Mouse (Mus musculus): ENCODE measurements around the gene Raver1. TPM values are rescaled to one million over a fixed set of nuclear protein-coding genes. Genes with fewer than 3 reads are reported as not detected.

The Raver1 gene
- polyA plus RNA-seq (2021), result 65.4 TPM

DNA sequence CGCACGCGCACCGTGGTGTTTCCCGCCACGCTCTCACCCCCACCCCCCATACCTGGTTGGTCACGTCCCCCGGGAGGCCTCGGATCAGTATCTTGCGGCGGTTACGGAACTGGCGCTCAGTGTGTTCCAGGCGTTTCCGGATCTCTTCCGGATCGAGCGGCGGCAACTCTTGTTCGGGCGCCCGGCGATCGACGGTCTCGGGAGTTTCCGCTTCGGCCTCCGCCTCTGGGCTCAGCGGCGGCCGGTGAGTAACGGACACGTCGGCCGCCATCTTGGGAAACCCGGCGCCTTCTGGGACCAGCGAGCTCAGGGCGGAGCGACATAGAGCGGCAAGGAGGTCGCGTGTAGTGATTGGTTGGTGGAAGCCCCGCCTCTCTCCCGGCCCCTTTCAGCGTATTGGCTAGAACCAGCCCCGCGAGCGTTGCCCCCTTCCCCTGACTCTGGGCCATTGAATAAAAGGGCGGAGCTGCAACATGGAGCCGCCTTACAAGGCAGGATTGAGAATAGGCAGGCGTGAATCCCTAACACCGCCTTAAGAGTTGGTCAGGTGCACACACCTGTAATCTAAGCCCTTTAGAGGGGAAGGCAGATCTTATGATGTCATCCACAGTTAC lies at the start of gene Raver1, which contains the start of gene Gm38431:
Raver1 (minus strand) TSS at position 302 of the 614 bp plus-strand sequence.
Gm38431 (minus strand) TSS at position 291 of the 614 bp plus-strand sequence.
- TF ChIP-seq CTCF (IDR thresholded peaks at IDR 0.05), result no peak
- in situ Hi-C loops (cut with MboI; ENCODE audit: low pct_unique_long_range_greater_than_20kb), result no loop called here
- peak; percentile 80 for DNase-seq (ENCODE audit: low read depth, low spot score)
- POLR2A ChIA-PET, result interaction anchor here (1.2 kb wide), 1 partner anchor 39 kb away, joined by 6 read pairs; the partner anchor contains the start of gene Tyk2
- no peaks in the 10 kb centered on the region for H3K27me3 ChIP-seq
- ATAC-seq, result peak; percentile 99
- CTCF ChIA-PET, result interaction anchor here (1.0 to 1.5 kb wide), 3 partner anchors 17 to 45 kb away, joined by 3 to 5 read pairs (median 4); partner anchors contain the start of gene Fdx1l

DNA sequence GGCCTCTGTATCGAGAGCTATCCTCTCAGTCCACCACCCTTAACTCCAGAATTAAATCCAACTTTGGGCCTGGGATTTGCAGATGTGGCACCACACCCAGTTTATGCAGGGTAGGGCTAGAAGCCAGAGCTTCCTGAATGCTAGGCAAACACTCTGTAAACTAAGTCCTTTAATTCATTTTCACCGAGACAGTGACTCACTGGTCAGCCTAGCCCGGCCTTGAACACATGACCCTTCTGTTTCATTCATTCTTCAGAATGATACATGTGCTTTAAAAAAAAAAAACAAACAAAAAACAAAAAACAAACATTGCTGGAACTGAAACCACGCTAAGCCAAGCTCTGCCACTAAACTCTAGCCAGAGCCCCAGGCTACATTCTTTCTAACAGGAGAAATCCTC lies 46.6 kb upstream of the Raver1 start:
- DNase-seq (ENCODE audit: low read depth, low spot score) (no peak), ATAC-seq (no peak)
- ChIA-PET CTCF (interaction anchor here (1.1 to 1.8 kb wide), 3 partner anchors 29 to 107 kb away, joined by 6 to 8 read pairs (median 6); partner anchors contain the start of gene Icam5), POLR2A (no interaction called here)
- TF ChIP-seq CTCF (IDR thresholded peaks at IDR 0.05), result no peak
- H3K27me3 ChIP-seq, result no peaks in the 10 kb centered on the region
- in situ Hi-C loops (cut with MboI; ENCODE audit: low pct_unique_long_range_greater_than_20kb), result loop anchor here (10.0 kb wide), 1 partner anchor 234 kb away; no protein-coding TSS in a partner anchor

DNA sequence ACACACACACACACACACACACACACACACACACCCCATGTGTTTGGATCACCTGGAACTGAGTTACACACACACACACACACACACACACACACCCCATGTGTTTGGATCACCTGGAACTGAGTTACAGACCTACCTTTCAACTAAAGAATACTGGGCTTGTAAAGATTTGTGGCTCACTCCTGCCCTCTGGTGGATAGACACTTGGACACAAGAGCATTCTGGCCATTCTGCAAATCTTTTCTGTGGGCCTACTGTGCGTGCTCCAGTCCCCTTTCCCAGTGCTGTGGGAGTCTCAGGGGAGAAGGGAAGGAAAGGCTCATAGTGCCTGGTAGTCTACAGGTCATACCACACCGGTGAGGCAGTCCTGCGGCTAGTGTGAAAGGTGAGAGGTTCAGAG lies 45.4 kb upstream of the Raver1 start:
- POLR2A ChIA-PET, result interaction anchor here (0.6 to 1.0 kb wide), 4 partner anchors 11 to 72 kb away, joined by 3 read pairs; no protein-coding TSS in a partner anchor
- no peak for TF ChIP-seq CTCF (IDR thresholded peaks at IDR 0.05)
- CTCF ChIA-PET, result interaction anchor here (0.9 to 2.7 kb wide), 20 partner anchors 9 to 236 kb away, joined by 3 to 12 read pairs (median 6); partner anchors contain the start of genes Gm38431, Gm49373, Icam5 and Raver1
- in situ Hi-C loops (cut with MboI; ENCODE audit: low pct_unique_long_range_greater_than_20kb), result loop anchor here (10.0 kb wide), 1 partner anchor 232 kb away; no protein-coding TSS in a partner anchor
- no peak for DNase-seq (ENCODE audit: low read depth, low spot score)
- no peaks in the 10 kb centered on the region for H3K27me3 ChIP-seq
- ATAC-seq, result no peak

DNA sequence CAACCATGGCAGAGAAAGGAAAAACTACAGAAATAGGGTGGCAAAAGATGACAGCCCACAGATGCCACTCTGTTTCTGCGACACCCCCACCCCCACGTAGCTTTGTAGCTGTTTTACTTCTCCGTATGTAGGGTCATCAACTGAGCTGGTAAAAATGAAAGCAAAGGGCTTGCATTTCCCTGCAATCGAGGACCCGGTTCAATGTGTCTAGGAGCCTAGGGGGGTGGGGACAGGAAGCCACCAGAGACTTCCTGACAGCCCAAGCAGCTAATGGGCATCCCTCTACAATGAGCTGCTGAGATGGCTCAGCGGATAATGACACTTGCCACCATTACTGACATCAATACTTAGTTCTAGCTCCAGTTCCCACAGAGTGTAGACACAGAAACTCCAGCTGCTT lies 44.6 kb upstream of the Raver1 start:
- no peaks in the 10 kb centered on the region for H3K27me3 ChIP-seq
- TF ChIP-seq CTCF (IDR thresholded peaks at IDR 0.05), result no peak
- ATAC-seq (no peak), DNase-seq (ENCODE audit: low read depth, low spot score) (no peak)
- CTCF ChIA-PET, result interaction anchor here (0.9 to 2.7 kb wide), 18 partner anchors 9 to 235 kb away, joined by 3 to 12 read pairs (median 5); partner anchors contain the start of genes Gm38431, Gm49373 and Raver1
- in situ Hi-C loops (cut with MboI; ENCODE audit: low pct_unique_long_range_greater_than_20kb), result loop anchor here (10.0 kb wide), 1 partner anchor 232 kb away; no protein-coding TSS in a partner anchor
- POLR2A ChIA-PET, result interaction anchor here (0.6 to 1.0 kb wide), 3 partner anchors 10 to 71 kb away, joined by 3 read pairs; no protein-coding TSS in a partner anchor

DNA sequence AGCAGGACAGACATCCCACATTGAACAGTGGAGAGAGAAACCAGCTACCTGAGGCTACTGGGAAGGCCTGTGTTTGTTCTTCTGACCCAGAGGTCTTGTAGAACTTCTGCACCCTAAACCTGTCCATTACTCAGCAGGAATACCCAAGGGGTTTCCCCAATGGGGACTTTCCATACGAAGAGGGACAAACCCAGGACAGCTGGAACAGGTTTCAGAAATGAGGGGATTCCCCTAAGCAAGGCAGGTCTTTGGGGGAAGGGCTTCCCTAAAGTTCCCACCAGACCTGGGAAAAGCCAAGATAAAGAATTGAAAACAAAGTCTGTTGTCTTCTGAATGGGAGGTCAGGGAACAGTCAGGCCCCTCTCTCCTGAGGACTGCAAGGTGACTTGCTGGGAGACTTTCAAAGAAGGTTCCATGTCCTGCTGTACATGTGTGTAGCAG lies 44.2 kb upstream of the Raver1 start:
- CTCF ChIA-PET, result interaction anchor here (0.9 to 2.7 kb wide), 13 partner anchors 10 to 235 kb away, joined by 3 to 12 read pairs (median 5); partner anchors contain the start of genes Gm38431 and Raver1
- in situ Hi-C loops (cut with MboI; ENCODE audit: low pct_unique_long_range_greater_than_20kb), result loop anchor here (10.0 kb wide), 1 partner anchor 231 kb away; no protein-coding TSS in a partner anchor
- no peaks in the 10 kb centered on the region for H3K27me3 ChIP-seq
- DNase-seq (ENCODE audit: low read depth, low spot score), result no peak
- no peak for ATAC-seq
- no peak for TF ChIP-seq CTCF (IDR thresholded peaks at IDR 0.05)
- POLR2A ChIA-PET, result interaction anchor here (1.0 kb wide), 1 partner anchor 10 kb away, joined by 3 read pairs; no protein-coding TSS in a partner anchor

DNA sequence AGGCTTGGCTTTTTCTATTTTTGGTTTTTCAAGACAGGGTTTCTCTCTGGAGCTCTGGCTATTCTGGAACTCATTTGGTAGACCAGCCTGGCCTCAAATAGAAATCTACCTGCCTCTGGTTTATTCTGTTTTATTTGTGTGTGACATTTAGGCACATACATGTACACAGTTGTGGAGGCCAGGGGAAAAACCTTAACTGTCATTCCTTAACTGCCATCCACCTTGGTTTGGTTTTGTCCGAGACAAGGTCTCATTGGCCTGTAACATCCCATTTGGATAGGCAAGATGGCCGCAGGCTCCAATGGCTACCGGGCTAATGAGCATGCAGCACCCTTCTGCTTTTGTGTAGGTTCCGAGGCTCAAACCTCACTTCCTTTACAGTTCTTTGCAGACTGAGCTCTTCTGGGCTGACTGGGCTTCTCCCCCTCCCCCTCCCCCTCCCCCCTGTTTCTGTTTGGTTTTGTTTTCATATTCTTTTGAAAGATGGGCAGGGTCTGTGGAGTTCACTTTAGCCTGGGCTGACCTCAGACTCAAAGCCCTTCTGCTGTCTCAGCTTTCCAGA lies 43.6 kb upstream of the Raver1 start:
- TF ChIP-seq CTCF (IDR thresholded peaks at IDR 0.05), result no peak
- DNase-seq (ENCODE audit: low read depth, low spot score), result no peak
- POLR2A ChIA-PET, result no interaction called here
- in situ Hi-C loops (cut with MboI; ENCODE audit: low pct_unique_long_range_greater_than_20kb), result loop anchor here (10.0 kb wide), 1 partner anchor 231 kb away; no protein-coding TSS in a partner anchor
- H3K27me3 ChIP-seq, result no peaks in the 10 kb centered on the region
- CTCF ChIA-PET, result interaction anchor here (1.8 to 2.7 kb wide), 5 partner anchors 26 to 130 kb away, joined by 6 to 12 read pairs (median 8); no protein-coding TSS in a partner anchor
- ATAC-seq, result no peak

DNA sequence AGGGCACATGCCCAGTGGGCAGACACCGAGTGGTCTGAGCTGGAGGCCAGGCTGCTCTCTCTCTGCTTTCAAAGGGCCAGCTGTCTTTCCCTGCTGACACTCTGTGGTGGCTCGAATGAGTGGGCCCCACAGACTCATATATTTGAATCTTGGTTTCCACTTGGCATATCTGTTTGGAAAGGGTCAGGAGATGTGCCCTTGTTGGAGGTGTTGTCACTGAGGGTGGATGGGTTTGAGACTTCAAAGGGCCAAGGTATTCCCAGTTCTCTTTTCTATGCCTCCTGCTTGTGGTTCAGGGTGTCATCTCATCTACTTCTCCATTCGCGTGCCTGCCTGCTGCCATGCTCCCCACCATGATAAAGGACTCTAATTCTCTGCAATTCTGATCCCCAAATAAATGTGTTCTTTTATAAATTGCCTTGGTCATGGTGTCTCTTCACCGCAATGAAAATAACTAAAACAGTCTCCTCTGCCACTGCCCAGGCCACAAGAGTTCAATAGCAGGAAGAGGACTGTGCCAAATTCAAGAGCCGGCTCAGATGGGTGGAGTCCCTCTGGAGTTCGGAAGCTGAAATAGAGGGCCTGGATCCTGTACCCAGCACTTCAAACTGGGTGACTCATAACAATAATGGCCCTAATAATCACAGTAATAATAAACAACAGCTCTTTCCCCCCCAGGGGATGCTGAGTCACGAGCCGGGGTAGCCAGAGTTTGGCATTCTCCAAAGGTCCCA lies 43.0 kb upstream of the Raver1 start:
- POLR2A ChIA-PET, result no interaction called here
- ATAC-seq, result peak; percentile 20

DNA sequence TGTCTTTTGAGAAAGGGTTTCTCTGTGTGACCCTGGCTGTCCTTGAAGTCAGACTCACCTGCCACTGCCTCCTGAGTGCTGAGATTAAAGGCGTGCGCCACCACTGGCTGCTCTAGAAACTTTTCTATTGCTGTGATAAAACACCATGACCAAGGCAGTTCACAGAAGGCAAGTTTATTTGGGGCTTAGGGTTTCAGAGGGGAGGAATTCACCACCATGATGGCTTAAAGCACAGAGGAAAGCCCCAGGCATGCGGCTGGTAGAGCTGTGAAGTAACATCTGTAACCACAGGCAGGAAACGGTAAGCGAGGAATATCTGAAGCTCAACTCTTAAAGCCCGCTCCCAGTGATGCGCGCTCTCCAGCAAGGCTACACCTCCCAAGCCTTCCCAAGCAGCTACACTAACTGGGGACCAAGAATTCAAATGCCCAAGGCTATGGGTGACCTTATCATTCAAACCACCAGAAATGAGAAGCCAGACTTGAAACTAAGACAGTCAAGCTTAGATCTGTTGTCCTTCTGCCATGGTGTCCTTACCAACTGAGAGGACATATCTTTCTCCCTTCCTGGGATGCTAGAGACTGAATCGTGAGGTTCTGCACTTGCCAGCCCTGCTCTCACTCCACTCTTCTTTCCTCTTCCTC lies 41.4 kb upstream of the Raver1 start:
- no peak for TF ChIP-seq CTCF (IDR thresholded peaks at IDR 0.05)
- no peaks in the 10 kb centered on the region for H3K27me3 ChIP-seq
- CTCF ChIA-PET, result interaction anchor here (1.1 kb wide), 1 partner anchor 102 kb away, joined by 3 read pairs; no protein-coding TSS in a partner anchor
- ATAC-seq (no peak), DNase-seq (ENCODE audit: low read depth, low spot score) (no peak)
- in situ Hi-C loops (cut with MboI; ENCODE audit: low pct_unique_long_range_greater_than_20kb), result loop anchor here (5.0 to 10.0 kb wide), 2 partner anchors 101 to 228 kb away; partner anchors contain the start of gene Icam5
- POLR2A ChIA-PET, result no interaction called here

More for the DNA sequence above, 43.0 kb upstream of the Raver1 start:
- no peak for TF ChIP-seq CTCF (IDR thresholded peaks at IDR 0.05)
- peak; percentile 71 for DNase-seq (ENCODE audit: low read depth, low spot score)
- in situ Hi-C loops (cut with MboI; ENCODE audit: low pct_unique_long_range_greater_than_20kb), result loop anchor here (5.0 to 10.0 kb wide), 2 partner anchors 102 to 230 kb away; partner anchors contain the start of gene Icam5
- CTCF ChIA-PET, result interaction anchor here (1.5 to 2.3 kb wide), 3 partner anchors 104 to 125 kb away, joined by 3 to 8 read pairs (median 8); partner anchors contain the start of gene Icam4
- no peaks in the 10 kb centered on the region for H3K27me3 ChIP-seq

DNA sequence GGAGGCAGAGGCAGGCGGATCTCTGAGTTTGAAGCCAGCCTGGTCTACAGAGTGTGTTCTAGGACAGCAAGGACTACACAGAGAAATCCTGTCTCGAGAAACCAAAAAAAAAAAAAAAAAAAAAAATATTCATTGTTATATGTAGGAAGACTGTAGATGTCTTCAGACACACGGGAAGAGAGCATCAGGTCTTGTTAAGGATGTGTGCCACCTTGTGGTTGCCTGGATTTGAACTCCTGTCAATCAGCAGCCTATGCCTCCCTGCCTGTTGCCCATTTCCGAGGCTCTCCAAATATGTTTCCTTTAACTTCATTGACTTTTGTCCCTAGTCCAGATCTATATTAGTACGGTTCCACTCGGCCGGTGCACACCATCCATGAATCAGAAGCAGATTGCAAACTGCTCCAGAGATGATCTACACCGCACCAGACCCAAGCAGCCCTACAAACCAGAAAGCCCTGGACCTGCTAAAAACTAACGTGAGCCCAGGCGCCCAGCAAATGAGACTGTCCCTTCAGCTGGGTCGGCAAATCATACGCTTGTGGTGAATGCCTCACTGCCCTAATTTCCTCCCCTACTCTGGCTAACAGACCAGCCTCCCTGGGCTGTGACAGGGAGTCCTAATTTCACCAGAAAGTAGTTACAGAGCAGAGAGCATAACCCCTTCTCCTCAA lies 40.4 kb upstream of the Raver1 start:
- ATAC-seq (no peak), DNase-seq (ENCODE audit: low read depth, low spot score) (no peak)
- no peaks in the 10 kb centered on the region for H3K27me3 ChIP-seq
- POLR2A ChIA-PET, result no interaction called here
- TF ChIP-seq CTCF (IDR thresholded peaks at IDR 0.05), result no peak
- CTCF ChIA-PET, result no interaction called here
- in situ Hi-C loops (cut with MboI; ENCODE audit: low pct_unique_long_range_greater_than_20kb), result loop anchor here (5.0 to 10.0 kb wide), 2 partner anchors 100 to 227 kb away; partner anchors contain the start of gene Icam5

Data from Patski (cell line).